Mouse (Mus musculus): ENCODE data around the gene Magi3.

DNA sequence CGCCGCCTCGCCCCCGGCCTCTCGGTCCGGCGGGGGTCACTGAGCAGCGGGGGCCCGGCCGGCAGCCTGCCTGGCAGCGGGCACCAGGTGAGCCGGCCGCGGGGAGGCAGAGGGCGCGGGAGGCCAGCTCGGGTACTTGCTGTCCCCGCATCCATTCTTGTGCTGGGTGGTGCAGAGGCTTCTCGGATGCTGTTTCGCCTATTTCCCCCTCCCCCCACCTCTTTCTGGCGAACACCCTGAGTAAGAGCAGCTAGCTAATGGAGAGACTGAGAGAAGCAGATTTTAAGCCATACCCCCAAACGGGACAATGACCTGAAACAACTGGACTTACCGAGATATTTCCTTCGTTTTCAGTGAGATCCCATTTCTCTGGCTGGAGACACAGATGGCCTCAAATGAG, 251.5 kb downstream of the Magi3 start:
- TF ChIP-seq EP300 (IDR thresholded peaks at IDR 0.05; ENCODE audit: low read depth) (no peak), CTCF (IDR thresholded peaks at IDR 0.05; ENCODE audit: low read depth) (no peak)

All from liver, postnatal 0 days (tissue).